Mouse (Mus musculus): Measurements from ENCODE around the gene Arg1.

GRCm38 (mm10) chr10:24947871-24948270 is 20.6 kb upstream of the Arg1 start:
- TF ChIP-seq POLR2A (IDR thresholded peaks at IDR 0.05; ENCODE audit: insufficient read length, low read depth) (no peak), SRF (IDR thresholded peaks at IDR 0.05; ENCODE audit: control insufficient read depth, insufficient read length, low read depth) (no peak), POLR2AphosphoS2 (IDR thresholded peaks at IDR 0.05; ENCODE audit: insufficient read length, low read depth) (no peak), USF1 (IDR thresholded peaks at IDR 0.05; ENCODE audit: low read depth) (no peak), E2F4 (IDR thresholded peaks at IDR 0.05; ENCODE audit: insufficient read depth) (no peak), TCF12 (IDR thresholded peaks at IDR 0.05; ENCODE audit: insufficient read depth, poor library complexity, severe bottlenecking) (no peak), CEBPB (IDR thresholded peaks at IDR 0.05; ENCODE audit: insufficient read depth, poor library complexity, severe bottlenecking) (no peak), REST (IDR thresholded peaks at IDR 0.05; ENCODE audit: insufficient read depth, insufficient read length) (no peak)
